In genomic region chr10:110992047-110992431, GRCm38 (mm10) we compare ENCODE assay signal across 8 mouse cellular contexts. TPM values are rescaled to one million over a fixed set of nuclear protein-coding genes. Genes with fewer than 3 reads are reported as not detected.
A peak's percentile ranks its signal among the peaks of the same experiment; 100 is the strongest.
DNase-seq lines count a peak whose midpoint lies in the region; ATAC-seq lines count a peak whose summit lies in the region.

No protein-coding gene starts in this region.

- H3K27ac ChIP-seq in limb, embryonic 13.5 days = no peak overlapping the region
- no peak overlapping the region for H3K27ac ChIP-seq in limb, embryonic 10.5 days
- no peak overlapping the region for H3K27ac ChIP-seq in kidney, embryonic 15.5 days
- H3K27ac ChIP-seq in midbrain, embryonic 14.5 days (replicated peaks; ENCODE audit: low read depth, low read length) = 0 out of 2 replicates have a peak overlapping the region, but pooled peaks have one; percentile 41

- no peak overlapping the region for H3K4me2 ChIP-seq in limb, embryonic 13.5 days (replicated peaks)
- H3K4me2 ChIP-seq in kidney, embryonic 15.5 days = no peak overlapping the region
- H3K4me2 ChIP-seq in midbrain, embryonic 14.5 days (ENCODE audit: low read length) = no peak overlapping the region

- no peak overlapping the region for H3K9ac ChIP-seq in limb, embryonic 13.5 days
- H3K9ac ChIP-seq in kidney, embryonic 15.5 days = no peak overlapping the region
- H3K9ac ChIP-seq in midbrain, embryonic 14.5 days (replicated peaks; ENCODE audit: low read length) = no peak overlapping the region

- no peak for DNase-seq in limb, embryonic 10.5 days (ENCODE audit: low spot score)
- peak; percentile 47 for DNase-seq in midbrain, embryonic 14.5 days
- no peak for DNase-seq in spleen, postnatal 4 days (ENCODE audit: low spot score in 2 of 2)
- no peak for DNase-seq in B cell, adult 2 months
- DNase-seq in adipocyte (ENCODE audit: low spot score) = no peak

- peak; percentile 57; the same call in 1 of the 2 replicates for ATAC-seq in limb, embryonic 13.5 days (ENCODE audit: low FRiP score, low read depth)
- ATAC-seq in erythroid progenitor cell, adult 5-6 weeks (replicated peaks; ENCODE audit: low FRiP score, poor library complexity, severe bottlenecking) = peak; percentile 74
- ATAC-seq in kidney, embryonic 15.5 days (replicated peaks; ENCODE audit: low FRiP score) = peak; percentile 65
- ATAC-seq in midbrain, embryonic 14.5 days (ENCODE audit: low FRiP score, low TSS enrichment) = no peak

- H3K27me3 ChIP-seq in limb, embryonic 13.5 days = no peaks in the 10 kb centered on the region
- H3K27me3 ChIP-seq in limb, embryonic 10.5 days (ENCODE audit: low read depth, poor library complexity, severe bottlenecking) = no peaks in the 10 kb centered on the region
- no peaks in the 10 kb centered on the region for H3K27me3 ChIP-seq in kidney, embryonic 15.5 days
- no peaks in the 10 kb centered on the region for H3K27me3 ChIP-seq in midbrain, embryonic 14.5 days (ENCODE audit: control insufficient read depth, insufficient read depth, low read length)

- peaks cover 10% of the 10 kb centered on the region; the same call in 1 of the 2 replicates for H3K4me1 ChIP-seq in limb, embryonic 13.5 days
- peaks cover 9% of the 10 kb centered on the region; the same call in 1 of the 2 replicates for H3K4me1 ChIP-seq in limb, embryonic 10.5 days
- peaks cover 24% of the 10 kb centered on the region for H3K4me1 ChIP-seq in kidney, embryonic 15.5 days
- H3K4me1 ChIP-seq in midbrain, embryonic 14.5 days (ENCODE audit: control insufficient read depth, insufficient read depth, low read length) = peaks cover 11% of the 10 kb centered on the region

- no peaks in the 10 kb centered on the region for H3K9me3 ChIP-seq in limb, embryonic 13.5 days
- no peaks in the 10 kb centered on the region for H3K9me3 ChIP-seq in limb, embryonic 10.5 days (replicated peaks)
- no peaks in the 10 kb centered on the region for H3K9me3 ChIP-seq in kidney, embryonic 15.5 days (replicated peaks)
- no peaks in the 10 kb centered on the region for H3K9me3 ChIP-seq in midbrain, embryonic 14.5 days (ENCODE audit: control insufficient read depth, low read length)

- 47% methylated on average over 9 of the region's 9 CpGs for WGBS in limb, embryonic 13.5 days
- 59% methylated on average over 9 of the region's 9 CpGs for WGBS in limb, embryonic 10.5 days
- 26% methylated on average over 9 of the region's 9 CpGs for WGBS in kidney, embryonic 15.5 days
- 12% methylated on average over 9 of the region's 9 CpGs for WGBS in midbrain, embryonic 14.5 days

- H3K4me3 ChIP-seq in limb, embryonic 13.5 days = no peak overlapping the region
- no peak overlapping the region for H3K4me3 ChIP-seq in limb, embryonic 10.5 days
- no peak overlapping the region for H3K4me3 ChIP-seq in kidney, embryonic 15.5 days (replicated peaks)
- H3K4me3 ChIP-seq in midbrain, embryonic 14.5 days (replicated peaks; ENCODE audit: low read depth, low read length) = no peak overlapping the region

- no peaks in the 10 kb centered on the region for H3K36me3 ChIP-seq in limb, embryonic 13.5 days
- H3K36me3 ChIP-seq in limb, embryonic 10.5 days = no peaks in the 10 kb centered on the region
- H3K36me3 ChIP-seq in kidney, embryonic 15.5 days = no peaks in the 10 kb centered on the region
- H3K36me3 ChIP-seq in midbrain, embryonic 14.5 days (ENCODE audit: control insufficient read depth, insufficient read depth, low read length) = no peaks in the 10 kb centered on the region

RNA-seq across cellular contexts. Expression of gene Zdhhc17, which starts 17.9 kb away (rescaled TPM):
- 32.9 and 33.5 TPM in 2 replicates for polyA plus RNA-seq in limb, embryonic 13.5 days (2015; fragmentation: Nextera tagmentation; extraction: Ambion mirVana)
- polyA plus RNA-seq in limb, embryonic 10.5 days (2016; fragmentation: Nextera tagmentation; extraction: Ambion mirVana) = 21.9 and 26.4 TPM in 2 replicates
- 9.4 and 9.6 TPM in 2 replicates for total RNA-seq in erythroid progenitor cell, adult 5-6 weeks (2015; ENCODE audit: low replicate concordance)
- total RNA-seq in erythroid progenitor cell, adult 5-6 weeks (2017; ENCODE audit: low replicate concordance) = 4.6 and 16.6 TPM in 2 replicates
- polyA plus RNA-seq in kidney, embryonic 15.5 days (2015; fragmentation: Nextera tagmentation; extraction: Ambion mirVana) = 24.7 and 24.9 TPM in 2 replicates
- 67.5 and 69.9 TPM in 2 replicates for polyA plus RNA-seq in midbrain, embryonic 14.5 days (2014; fragmentation: Nextera tagmentation; extraction: Ambion mirVana)
